Mouse (Mus musculus): ENCODE data around the gene Gm11037. TPM values are rescaled to one million over a fixed set of nuclear protein-coding genes. Genes with fewer than 3 reads are reported as not detected.
"Not testable (repeated sequence)": the region's sequence is repeated elsewhere in the genome, so short reads cannot be mapped to it uniquely, and the experiment has no call there.

Gm11037 gene
- polyA plus RNA-seq, 1 experiment from 2014 or later: not detected

DNA sequence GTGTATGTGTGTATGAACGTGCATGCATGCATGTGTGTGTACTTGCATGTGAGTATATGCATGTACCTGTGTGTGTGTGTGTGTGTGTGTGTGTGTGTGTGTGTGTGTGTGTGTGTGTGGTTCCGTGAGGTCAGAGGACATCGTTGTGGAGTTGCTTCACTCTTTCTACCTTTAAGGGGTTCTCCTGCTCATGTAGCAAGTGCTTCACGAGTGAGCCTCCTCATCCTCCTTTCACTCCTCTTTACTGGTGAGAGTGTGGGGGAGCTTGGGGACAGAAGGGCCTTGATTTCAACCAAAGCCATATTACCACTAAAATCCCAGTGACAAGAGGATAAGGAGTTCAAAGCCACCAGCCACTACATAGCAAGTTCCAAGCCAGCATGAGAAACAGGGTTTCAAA, 36.2 kb upstream of the Gm11037 start:
- 75% methylated on average over 4 of the region's 4 CpGs for WGBS
- H3K9me3 ChIP-seq (replicated peaks; ENCODE audit: control insufficient read depth, low read length): no peaks in the 10 kb centered on the region
- no peak for ATAC-seq (replicated peaks; ENCODE audit: extremely low read depth, insufficient read depth, low FRiP score)
- H3K4me1 ChIP-seq (ENCODE audit: control insufficient read depth, insufficient read depth, low read length): peaks cover 10% of the 10 kb centered on the region
- no peaks in the 10 kb centered on the region for H3K36me3 ChIP-seq (ENCODE audit: control insufficient read depth, insufficient read depth)
- no peaks in the 10 kb centered on the region for H3K27me3 ChIP-seq (ENCODE audit: control insufficient read depth, insufficient read depth, low read length)
- peak overlapping the region; percentile 79 for H3K27ac ChIP-seq (ENCODE audit: low read length)
- H3K4me3 ChIP-seq (ENCODE audit: low read length): no peak overlapping the region
- H3K4me2 ChIP-seq (ENCODE audit: low read depth, low read length): no peak overlapping the region
- no peak overlapping the region for H3K9ac ChIP-seq (ENCODE audit: low read length)

DNA sequence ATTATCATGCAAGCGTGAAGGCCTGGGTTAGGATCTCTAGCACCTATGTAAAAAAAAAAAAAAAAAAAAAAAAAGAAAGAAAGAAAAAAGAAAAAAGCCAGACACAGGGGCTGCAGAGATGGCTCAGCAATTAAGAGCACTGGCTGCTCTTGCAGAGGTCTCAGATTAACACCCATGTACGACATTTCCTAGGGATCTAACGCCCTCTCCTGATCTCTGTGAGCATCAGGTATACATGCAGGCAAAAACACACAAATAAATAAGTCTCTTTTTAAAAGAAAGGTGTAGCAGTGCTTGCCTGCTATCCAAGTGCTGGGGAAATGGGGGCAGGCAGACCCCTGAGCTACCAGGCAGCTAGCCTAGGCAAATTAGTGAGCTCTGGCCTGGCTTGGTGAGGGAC, 31.8 kb upstream of the Gm11037 start:
- 50% methylated on average over 3 of the region's 3 CpGs for WGBS
- Histone ChIP-seq H3K9me3 (replicated peaks; ENCODE audit: control insufficient read depth, low read length) (no peaks in the 10 kb centered on the region), H3K27me3 (ENCODE audit: control insufficient read depth, insufficient read depth, low read length) (no peaks in the 10 kb centered on the region)

DNA sequence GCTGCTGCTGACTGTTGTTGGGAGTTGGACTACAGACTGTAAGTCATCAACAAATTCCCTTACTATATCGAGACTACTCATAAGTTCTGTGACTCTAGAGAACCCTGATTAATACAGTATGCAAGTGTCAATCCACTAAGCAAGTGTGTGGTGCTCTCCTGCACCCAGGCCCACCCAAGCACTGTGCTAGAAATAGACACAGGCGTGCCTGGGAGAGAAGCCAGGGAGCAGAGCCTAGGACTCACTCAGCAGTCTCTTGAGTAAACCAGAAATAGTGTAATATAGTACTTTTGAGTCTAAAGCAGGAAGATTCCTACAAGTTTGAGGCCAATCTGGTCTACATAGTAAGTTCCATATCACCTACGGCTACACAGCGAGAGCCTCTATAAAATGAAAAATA, 29.3 kb upstream of the Gm11037 start:
- H3K4me1 ChIP-seq (ENCODE audit: control insufficient read depth, insufficient read depth, low read length): peaks cover 8% of the 10 kb centered on the region
- no peaks in the 10 kb centered on the region for H3K36me3 ChIP-seq (ENCODE audit: control insufficient read depth, insufficient read depth)
- 57% methylated on average over 4 of the region's 4 CpGs for WGBS
- no peak overlapping the region for H3K4me3 ChIP-seq (ENCODE audit: low read length)
- no peaks in the 10 kb centered on the region for H3K27me3 ChIP-seq (ENCODE audit: control insufficient read depth, insufficient read depth, low read length)
- no peak overlapping the region for H3K4me2 ChIP-seq (ENCODE audit: low read depth, low read length)
- H3K27ac ChIP-seq (ENCODE audit: low read length): peak overlapping the region; percentile 61
- no peaks in the 10 kb centered on the region for H3K9me3 ChIP-seq (replicated peaks; ENCODE audit: control insufficient read depth, low read length)
- ATAC-seq (replicated peaks; ENCODE audit: extremely low read depth, insufficient read depth, low FRiP score): peak; percentile 75
- H3K9ac ChIP-seq (ENCODE audit: low read length): no peak overlapping the region

More for the DNA sequence above, 31.8 kb upstream of the Gm11037 start:
- no peaks in the 10 kb centered on the region for H3K36me3 ChIP-seq (ENCODE audit: control insufficient read depth, insufficient read depth)
- H3K4me2 ChIP-seq (ENCODE audit: low read depth, low read length): no peak overlapping the region
- ATAC-seq (replicated peaks; ENCODE audit: extremely low read depth, insufficient read depth, low FRiP score): no peak
- H3K4me1 ChIP-seq (ENCODE audit: control insufficient read depth, insufficient read depth, low read length): peaks cover 9% of the 10 kb centered on the region
- no peak overlapping the region for H3K4me3 ChIP-seq (ENCODE audit: low read length)
- no peak overlapping the region for H3K9ac ChIP-seq (ENCODE audit: low read length)
- H3K27ac ChIP-seq (ENCODE audit: low read length): no peak overlapping the region

DNA sequence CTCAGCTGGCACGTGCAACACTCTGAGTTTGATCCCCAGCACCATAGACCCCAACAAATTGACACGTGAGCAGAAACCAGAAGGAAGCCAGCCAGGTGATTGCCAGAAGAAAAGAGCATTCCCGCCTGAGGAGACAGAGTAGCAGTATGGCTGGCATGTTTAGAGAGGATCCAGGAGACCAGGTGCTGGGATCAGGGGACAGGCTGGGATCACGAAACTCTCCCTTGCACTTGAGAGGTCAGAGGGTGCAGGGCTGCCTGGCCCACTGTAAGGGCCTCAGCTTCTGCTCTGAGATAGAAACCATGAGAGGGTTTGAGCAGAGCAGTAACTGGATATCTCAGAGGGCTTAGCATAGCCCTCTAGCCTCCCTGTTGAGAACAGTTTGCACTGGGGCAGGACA, 28.2 kb upstream of the Gm11037 start:
- H3K27me3 ChIP-seq (ENCODE audit: control insufficient read depth, insufficient read depth, low read length); ATAC-seq (replicated peaks; ENCODE audit: extremely low read depth, insufficient read depth, low FRiP score); H3K9ac ChIP-seq (ENCODE audit: low read length); H3K4me1 ChIP-seq (ENCODE audit: control insufficient read depth, insufficient read depth, low read length); H3K4me3 ChIP-seq (ENCODE audit: low read length); H3K27ac ChIP-seq (ENCODE audit: low read length); H3K9me3 ChIP-seq (replicated peaks; ENCODE audit: control insufficient read depth, low read length); H3K36me3 ChIP-seq (ENCODE audit: control insufficient read depth, insufficient read depth); H3K4me2 ChIP-seq (ENCODE audit: low read depth, low read length): not testable (repeated sequence)
- whole genome bisulfite sequencing: 77% methylated on average over 4 of the region's 4 CpGs

DNA sequence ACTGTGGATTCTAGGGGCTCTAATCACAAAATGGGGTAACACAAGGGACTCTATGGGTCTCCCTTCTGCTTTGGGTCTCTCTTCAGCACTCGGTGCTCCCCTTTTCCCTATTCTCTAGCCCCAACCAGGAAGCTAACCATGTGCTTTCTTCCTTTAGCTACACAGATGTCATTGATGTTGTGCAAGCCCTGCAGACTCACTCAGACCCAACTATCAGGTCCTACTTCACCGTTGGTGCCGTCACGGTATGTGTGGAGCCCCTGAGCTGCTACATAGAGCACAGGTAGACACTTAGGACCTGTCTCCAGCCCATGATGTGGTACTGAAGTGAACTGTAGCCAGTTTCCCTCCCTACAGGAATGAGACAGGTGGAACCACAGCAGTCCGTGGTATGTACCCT, 27.3 kb upstream of the Gm11037 start:
- Histone ChIP-seq H3K27ac (ENCODE audit: low read length) (no peak overlapping the region), H3K27me3 (ENCODE audit: control insufficient read depth, insufficient read depth, low read length) (no peaks in the 10 kb centered on the region), H3K9me3 (replicated peaks; ENCODE audit: control insufficient read depth, low read length) (no peaks in the 10 kb centered on the region), H3K4me1 (ENCODE audit: control insufficient read depth, insufficient read depth, low read length) (peaks cover 8% of the 10 kb centered on the region), H3K36me3 (ENCODE audit: control insufficient read depth, insufficient read depth) (no peaks in the 10 kb centered on the region), H3K4me3 (ENCODE audit: low read length) (no peak overlapping the region), H3K4me2 (ENCODE audit: low read depth, low read length) (no peak overlapping the region), H3K9ac (ENCODE audit: low read length) (no peak overlapping the region)
- no peak for ATAC-seq (replicated peaks; ENCODE audit: extremely low read depth, insufficient read depth, low FRiP score)
- 83% methylated on average over 5 of the region's 5 CpGs for WGBS

DNA sequence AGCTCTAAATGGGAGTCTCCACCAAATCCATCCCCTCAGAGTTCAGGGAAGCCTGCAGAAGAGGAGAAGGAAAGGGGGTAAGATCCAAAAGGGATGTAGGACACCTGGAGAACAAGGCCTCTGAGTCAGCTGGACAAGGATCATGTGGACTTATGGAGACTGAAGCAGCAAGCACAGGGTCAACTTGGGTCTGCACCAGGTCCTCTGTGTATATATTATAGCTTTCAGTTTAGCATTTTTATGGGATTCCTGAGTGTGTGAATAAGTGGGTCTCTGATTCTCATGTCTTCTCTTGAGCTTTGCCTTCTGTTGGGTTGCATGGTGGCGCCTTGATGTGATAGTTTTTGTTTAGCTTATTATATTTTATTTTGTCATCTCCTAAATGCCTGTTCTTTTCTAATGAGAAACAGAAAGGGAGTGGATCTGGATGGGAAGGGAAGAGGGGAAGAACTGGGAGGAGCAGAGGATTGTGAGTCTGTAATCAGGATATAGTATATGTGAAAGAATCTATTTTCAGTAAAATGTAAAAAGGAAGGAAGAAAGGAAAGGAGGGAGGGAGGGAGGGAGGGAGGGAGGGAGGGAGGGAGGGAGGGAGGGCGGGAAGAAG, 14.2 kb upstream of the Gm11037 start:
- no peaks in the 10 kb centered on the region for H3K9me3 ChIP-seq (replicated peaks; ENCODE audit: control insufficient read depth, low read length)
- no peak overlapping the region for H3K9ac ChIP-seq (ENCODE audit: low read length)
- no peaks in the 10 kb centered on the region for H3K27me3 ChIP-seq (ENCODE audit: control insufficient read depth, insufficient read depth, low read length)
- H3K36me3 ChIP-seq (ENCODE audit: control insufficient read depth, insufficient read depth): no peaks in the 10 kb centered on the region
- no peak overlapping the region for H3K4me3 ChIP-seq (ENCODE audit: low read length)
- WGBS: 80% methylated on average over 2 of the region's 2 CpGs
- H3K27ac ChIP-seq (ENCODE audit: low read length): no peak overlapping the region
- no peaks in the 10 kb centered on the region for H3K4me1 ChIP-seq (ENCODE audit: control insufficient read depth, insufficient read depth, low read length)
- no peak overlapping the region for H3K4me2 ChIP-seq (ENCODE audit: low read depth, low read length)
- no peak for ATAC-seq (replicated peaks; ENCODE audit: extremely low read depth, insufficient read depth, low FRiP score)

DNA sequence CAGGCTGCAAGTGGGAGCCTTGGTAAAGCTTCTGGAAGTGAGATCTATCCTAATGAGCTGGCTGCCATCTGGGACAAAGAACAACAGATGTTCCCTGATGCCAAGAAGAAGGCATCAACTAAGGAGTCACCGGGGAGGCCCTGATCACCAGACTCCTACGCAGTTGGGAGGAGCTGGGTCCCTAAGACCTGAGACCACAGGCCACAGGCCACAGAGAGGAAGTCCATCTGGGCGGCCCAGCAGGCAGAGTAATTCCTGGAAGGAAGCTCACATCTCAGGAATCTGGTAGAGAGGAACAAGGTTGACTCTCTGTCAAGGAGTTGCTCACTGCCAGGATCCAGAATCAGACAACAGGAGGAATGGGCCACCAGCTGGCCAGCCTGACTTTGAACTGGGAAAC, 9.1 kb upstream of the Gm11037 start:
- Histone ChIP-seq H3K9me3 (replicated peaks; ENCODE audit: control insufficient read depth, low read length) (no peaks in the 10 kb centered on the region), H3K27me3 (ENCODE audit: control insufficient read depth, insufficient read depth, low read length) (no peaks in the 10 kb centered on the region; the same call in 1 of the 2 replicates), H3K27ac (ENCODE audit: low read length) (peak overlapping the region; percentile 55; the same call in 1 of the 2 replicates), H3K4me2 (ENCODE audit: low read depth, low read length) (no peak overlapping the region), H3K4me3 (ENCODE audit: low read length) (no peak overlapping the region), H3K4me1 (ENCODE audit: control insufficient read depth, insufficient read depth, low read length) (peaks cover 13% of the 10 kb centered on the region; the same call in 1 of the 2 replicates), H3K36me3 (ENCODE audit: control insufficient read depth, insufficient read depth) (no peaks in the 10 kb centered on the region), H3K9ac (ENCODE audit: low read length) (no peak overlapping the region)
- WGBS: 61% methylated on average over 3 of the region's 3 CpGs
- no peak for ATAC-seq (replicated peaks; ENCODE audit: extremely low read depth, insufficient read depth, low FRiP score)

DNA sequence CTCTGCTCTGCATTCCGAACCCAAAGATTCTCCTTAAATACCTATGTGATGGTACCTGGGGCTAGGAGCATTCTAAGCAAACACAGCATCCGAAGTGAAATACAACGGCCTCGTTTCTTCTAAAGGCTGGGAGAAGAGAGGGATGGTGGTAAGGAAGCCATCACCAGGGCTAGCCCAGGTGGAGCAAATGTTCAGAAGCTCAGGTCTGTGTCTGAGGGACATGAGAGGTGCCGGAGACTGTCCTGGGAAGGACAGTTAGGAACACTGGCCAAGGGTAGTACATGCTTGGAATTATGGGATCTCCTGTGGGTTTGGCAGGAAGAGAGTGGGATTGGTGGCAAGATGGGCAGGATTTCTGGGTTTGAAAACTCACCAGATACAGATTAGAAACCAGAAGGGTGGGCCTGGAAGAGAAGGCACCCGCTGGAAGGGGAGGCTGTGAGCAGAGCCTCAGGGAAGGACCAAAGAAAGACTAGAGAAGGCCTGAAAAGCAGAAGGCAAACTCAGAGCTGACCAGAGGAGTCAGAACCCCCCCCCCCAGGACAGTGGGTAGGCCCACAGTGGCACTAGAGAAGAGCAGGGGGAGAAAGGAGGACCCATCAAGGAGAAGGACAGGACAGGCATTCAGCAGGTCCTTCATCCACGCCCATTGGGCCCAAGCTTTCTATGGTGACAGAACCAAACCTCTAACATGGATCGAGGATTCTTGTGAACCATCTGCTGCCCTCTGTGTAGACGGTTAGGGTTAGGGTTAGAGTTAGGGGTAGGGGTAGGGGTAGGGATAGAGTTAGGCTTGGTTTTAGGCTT, 7.9 kb upstream of the Gm11037 start:
- ATAC-seq (replicated peaks; ENCODE audit: extremely low read depth, insufficient read depth, low FRiP score): no peak
- Histone ChIP-seq H3K4me3 (ENCODE audit: low read length) (no peak overlapping the region), H3K9me3 (replicated peaks; ENCODE audit: control insufficient read depth, low read length) (no peaks in the 10 kb centered on the region), H3K27ac (ENCODE audit: low read length) (no peak overlapping the region), H3K9ac (ENCODE audit: low read length) (no peak overlapping the region), H3K4me2 (ENCODE audit: low read depth, low read length) (no peak overlapping the region), H3K27me3 (ENCODE audit: control insufficient read depth, insufficient read depth, low read length) (no peaks in the 10 kb centered on the region; the same call in 1 of the 2 replicates), H3K4me1 (ENCODE audit: control insufficient read depth, insufficient read depth, low read length) (peaks cover 13% of the 10 kb centered on the region; the same call in 1 of the 2 replicates), H3K36me3 (ENCODE audit: control insufficient read depth, insufficient read depth) (no peaks in the 10 kb centered on the region)
- 87% methylated on average over 9 of the region's 9 CpGs for WGBS
